Mouse (Mus musculus) hindbrain, postnatal 0 days (tissue): Measurements from ENCODE around the gene Btbd35f2. TPM values are rescaled to one million over a fixed set of nuclear protein-coding genes. Genes with fewer than 3 reads are reported as not detected.
"Not testable (repeated sequence)": the region's sequence is repeated elsewhere in the genome, so short reads cannot be mapped to it uniquely, and the experiment has no call there.

Experiments used
- ATAC-seq: fragments of 200-750 bp; cut with Nextera tagmentation; 2 replicates; pipeline ENCODE4 v1.8.0; 2017; ENCODE audit warnings: mild to moderate bottlenecking, moderate TSS enrichment, moderate library complexity
- DNase-seq: peaks from one replicate; pipeline ENCODE4 v3.0.0-alpha.2; 2015; ENCODE audit warnings: low spot score
- H3K27ac ChIP-seq: fragments of 300-500 bp; sonication (generic); 2 replicates; pipeline ENCODE4 v1.5.1; 2014; ENCODE audit warnings: mild to moderate bottlenecking
- H3K27me3 ChIP-seq: fragments of 300-500 bp; sonication (generic); 2 replicates; pipeline ENCODE4 v1.6.1; 2014; ENCODE audit warnings: low read length, mixed read lengths; ENCODE audit not compliant: insufficient read depth
- H3K36me3 ChIP-seq: fragments of 300-500 bp; sonication (generic); 2 replicates; pipeline ENCODE4 v1.6.1; 2014; ENCODE audit warnings: low read length, mixed read lengths; ENCODE audit not compliant: insufficient read depth
- H3K4me1 ChIP-seq: fragments of 300-500 bp; sonication (generic); 2 replicates; pipeline ENCODE4 v1.6.1; 2014; ENCODE audit warnings: antibody characterized with exemption, low read length, mixed read lengths; ENCODE audit not compliant: insufficient read depth
- H3K4me2 ChIP-seq: fragments of 300-500 bp; sonication (generic); 2 replicates; pipeline ENCODE4 v1.6.1; 2014; ENCODE audit warnings: low read depth, mild to moderate bottlenecking, low read length, moderate library complexity, mixed read lengths
- H3K4me3 ChIP-seq: fragments of 300-500 bp; sonication (generic); 2 replicates; pipeline ENCODE4 v1.5.1; 2014; ENCODE audit warnings: low read length
- H3K9ac ChIP-seq: fragments of 300-500 bp; sonication (generic); replicated peaks from 2 replicates; pipeline ENCODE4 v1.6.1; 2014; ENCODE audit warnings: mild to moderate bottlenecking, low read length, moderate library complexity, mixed read lengths
- H3K9me3 ChIP-seq: fragments of 300-500 bp; sonication (generic); 2 replicates; pipeline ENCODE4 v1.6.1; 2016; ENCODE audit warnings: low read length, mixed read lengths
- WGBS: fragments of 180-500 bp; shearing (Covaris S2); extraction: QIAGEN DNeasy Blood & Tissue Kit; methylation state at CpG from one replicate; pipeline ENCODE4 v1.1.7; 2014; 5-methylcytosine and 5-hydroxymethylcytosine counted together
- polyA plus RNA-seq: library from polyadenylated mRNA; unstranded; fragments of >200 nt; fragmentation: Nextera tagmentation; extraction: Ambion mirVana; gene quantifications from 2 replicates; pipeline ENCODE4 v1.2.1, GENCODE M21; 2015
- total RNA-seq: library from RNA; depleted of rRNA; stranded (reverse); fragments of >200 nt; gene quantifications from 2 replicates; pipeline ENCODE4 v1.2.3, GENCODE M21; 2014; rRNA removed

Btbd35f2 gene
- total RNA-seq (not detected in 2 replicates), polyA plus RNA-seq (not detected in 2 replicates)

GRCm38 (mm10) chrX:32278094-32278493 lies at the start of gene Btbd35f2:
TSS of gene Btbd35f2 (plus strand) at chrX:32278394.
- WGBS: no CpG with 5 or more reads among the region's 3 CpGs
- H3K36me3 ChIP-seq, DNase-seq, H3K9ac ChIP-seq, H3K4me2 ChIP-seq, H3K4me3 ChIP-seq, H3K4me1 ChIP-seq, H3K27me3 ChIP-seq, H3K27ac ChIP-seq, H3K9me3 ChIP-seq, ATAC-seq: not testable (repeated sequence)

Other genes starting within 250 kb of the Btbd35f2 start
- gene Btbd35f22, start 230.6 kb upstream of the Btbd35f2 start, total RNA-seq: not detected in 2 replicates
- gene Btbd35f22, start 230.6 kb upstream of the Btbd35f2 start, polyA plus RNA-seq: not detected in 2 replicates